Mouse (Mus musculus): ENCODE data around the gene Actg1.

DNA sequence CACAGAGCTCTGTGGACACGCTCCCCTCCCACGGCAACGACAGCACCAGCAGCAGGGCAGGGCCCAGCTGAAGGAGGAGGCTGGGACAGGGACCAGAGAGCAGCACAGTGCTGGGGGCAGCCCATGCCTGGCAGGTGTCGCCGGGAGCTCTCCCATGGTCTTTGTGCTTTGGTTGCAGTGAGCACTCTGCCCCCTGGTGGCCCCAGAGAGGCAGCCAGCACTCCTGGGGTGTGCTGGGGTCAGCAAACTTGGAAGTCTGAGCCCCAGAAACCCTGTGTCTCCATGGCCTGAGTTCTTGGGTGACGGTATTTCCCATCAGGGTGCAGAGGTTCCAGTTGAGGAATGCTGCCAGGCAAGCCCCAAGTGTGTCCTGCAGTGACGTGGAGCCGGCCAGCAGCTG, 21.3 kb upstream of the Actg1 start:
- peak; percentile 92 for TF ChIP-seq CTCF (IDR thresholded peaks at IDR 0.05)
- no peak for TF ChIP-seq EP300 (IDR thresholded peaks at IDR 0.05)

Measured in lung, postnatal 0 days (tissue).